In genomic region chr5:52232199-52232598, GRCm38 (mm10) we compare ENCODE assay signal across 13 mouse cellular contexts.
"Had no signal": no experiment of that assay in that cellular context is flagged by ENCODE, and none has a peak within 500 bp of the region (broad histone marks: within the 10 kb centered on the region; RNA-seq: fewer than 3 reads in every experiment).

No protein-coding gene starts in this region.

- H3K9me3 ChIP-seq: limb, embryonic 15.5 days; liver, embryonic 12.5 days; midbrain, embryonic 13.5 days had no signal

- H3K27me3 ChIP-seq: kidney, embryonic 15.5 days; limb, embryonic 15.5 days; liver, embryonic 12.5 days; midbrain, embryonic 13.5 days had no signal

- H3K4me1 ChIP-seq: kidney, embryonic 15.5 days; liver, embryonic 12.5 days; midbrain, embryonic 13.5 days had no signal

- H3K4me2 ChIP-seq: kidney, embryonic 15.5 days; limb, embryonic 15.5 days; liver, embryonic 12.5 days; lung, embryonic 14.5 days; midbrain, embryonic 13.5 days had no signal

- DNase-seq: kidney, adult 18-20 months; kidney, postnatal 14 days; lung, embryonic 14.5 days; lung, postnatal 14 days; right cerebral cortex, adult 18-20 months; right cerebral cortex, postnatal 25 days; thymus, adult 2 months; thymus, postnatal 25 days had no signal

- H3K36me3 ChIP-seq: kidney, embryonic 15.5 days; limb, embryonic 15.5 days; liver, embryonic 12.5 days; midbrain, embryonic 13.5 days had no signal

- ATAC-seq: liver, embryonic 12.5 days; midbrain, embryonic 13.5 days had no signal

- H3K4me3 ChIP-seq: kidney, embryonic 15.5 days; left cerebral cortex, adult 2 months; limb, embryonic 15.5 days; liver, embryonic 12.5 days; midbrain, embryonic 13.5 days had no signal

- H3K9ac ChIP-seq: kidney, embryonic 15.5 days; limb, embryonic 15.5 days; liver, embryonic 12.5 days; lung, embryonic 14.5 days; midbrain, embryonic 13.5 days had no signal

- H3K27ac ChIP-seq: kidney, embryonic 15.5 days; left cerebral cortex, adult 2 months; limb, embryonic 15.5 days; liver, embryonic 12.5 days; midbrain, embryonic 13.5 days had no signal
